8 mouse cellular contexts compared by ENCODE assay signal in genomic region chr13:46727837-46728268, GRCm38 (mm10). TPM values are rescaled to one million over a fixed set of nuclear protein-coding genes. Genes with fewer than 3 reads are reported as not detected.
DNase-seq lines count a peak whose midpoint lies in the region; ATAC-seq lines count a peak whose summit lies in the region.

TSS of gene Nup153 (minus strand) at chr13:46727940.

- ATAC-seq in hindbrain, embryonic 14.5 days (ENCODE audit: low FRiP score), result peak; percentile 93

- H3K9ac ChIP-seq in hindbrain, embryonic 14.5 days, result peak within 1 kb of the TSS; percentile 82

- WGBS in hindbrain, embryonic 14.5 days, result under 1% methylated on average over 49 of the region's 51 CpGs

- H3K36me3 ChIP-seq in hindbrain, embryonic 14.5 days (replicated peaks; ENCODE audit: control insufficient read depth, insufficient read depth), result no peaks in the 10 kb centered on the region

- peaks cover 23% of the 10 kb centered on the region for H3K4me1 ChIP-seq in hindbrain, embryonic 14.5 days (replicated peaks; ENCODE audit: control insufficient read depth, insufficient read depth, low read length)

- peak within 1 kb of the TSS; percentile 91 for H3K4me2 ChIP-seq in hindbrain, embryonic 14.5 days (replicated peaks)

- DNase-seq in R1 (ENCODE audit: low read depth, low spot score), result peak; percentile 98
- peak; percentile 100 for DNase-seq in cerebellum, postnatal 25 days
- peak; percentile 100 for DNase-seq in frontal cortex, postnatal 25 days (ENCODE audit: low spot score in 2 of 2)
- peak; percentile 100 for DNase-seq in hindbrain, embryonic 14.5 days (ENCODE audit: low spot score)
- peak; percentile 100 for DNase-seq in layer of hippocampus, postnatal 36 days
- DNase-seq in lung, postnatal 36 days, result peak; percentile 100
- peak; percentile 99 for DNase-seq in retina, postnatal 1 day
- DNase-seq in urinary bladder, adult 18-20 months (ENCODE audit: low spot score in 2 of 2), result peak; percentile 100

- H3K4me3 ChIP-seq in hindbrain, embryonic 14.5 days (replicated peaks; ENCODE audit: low read length), result peak within 1 kb of the TSS; percentile 98

- H3K27me3 ChIP-seq in hindbrain, embryonic 14.5 days (ENCODE audit: control insufficient read depth, insufficient read depth, low read length), result no peaks in the 10 kb centered on the region

- H3K9me3 ChIP-seq in hindbrain, embryonic 14.5 days (ENCODE audit: control insufficient read depth, low read length), result no peaks in the 10 kb centered on the region

- peak within 1 kb of the TSS; percentile 89 for H3K27ac ChIP-seq in hindbrain, embryonic 14.5 days

RNA-seq across cellular contexts. Expression of gene Nup153, which starts in this region (rescaled TPM):
- 25.9 and 33.2 TPM in 2 replicates for polyA plus RNA-seq in hindbrain, embryonic 14.5 days (2014; fragmentation: Nextera tagmentation; extraction: Ambion mirVana)
- total RNA-seq in layer of hippocampus, postnatal 36 days (2021), result 10 to 100 TPM; 48.8 to 59.2 TPM

Comparison
In these comparisons a context has a peak if more than half of its experiments do, and no peak if none do; other contexts are left out.
1. Peak in every context shown above with its lines: DNase-seq, ATAC-seq, H3K4me3 ChIP-seq and H3K27ac ChIP-seq.